Mouse (Mus musculus) hindbrain, embryonic 11.5 days (tissue): Measurements from ENCODE around the gene Ubqln1. TPM values are rescaled to one million over a fixed set of nuclear protein-coding genes. Genes with fewer than 3 reads are reported as not detected.
"Not testable (repeated sequence)": the region's sequence is repeated elsewhere in the genome, so short reads cannot be mapped to it uniquely, and the experiment has no call there.

ENCODE experiments used
- ATAC-seq: fragments of 200-750 bp; cut with Nextera tagmentation; 2 replicates; pipeline ENCODE4 v1.8.0; 2017; ENCODE audit warnings: mild to moderate bottlenecking, moderate TSS enrichment, moderate library complexity; ENCODE audit not compliant: low FRiP score
- DNase-seq: peaks from one replicate; pipeline ENCODE4 v3.0.0-alpha.2; 2015; ENCODE audit warnings: low spot score
- H3K27ac ChIP-seq: fragments of 300-500 bp; sonication (generic); 2 replicates; pipeline ENCODE4 v1.5.1; 2014; ENCODE audit warnings: mild to moderate bottlenecking, low read depth, low read length
- H3K27me3 ChIP-seq: fragments of 300-500 bp; sonication (generic); 2 replicates; pipeline ENCODE4 v1.6.1; 2014; ENCODE audit warnings: mild to moderate bottlenecking, low read length, moderate library complexity, mixed read lengths; ENCODE audit not compliant: control insufficient read depth, insufficient read depth
- H3K36me3 ChIP-seq: fragments of 300-500 bp; sonication (generic); 2 replicates; pipeline ENCODE4 v1.6.1; 2014; ENCODE audit warnings: mild to moderate bottlenecking, low read length, moderate library complexity, mixed read lengths; ENCODE audit not compliant: control insufficient read depth, insufficient read depth
- H3K4me1 ChIP-seq: fragments of 300-500 bp; sonication (generic); replicated peaks from 2 replicates; pipeline ENCODE4 v1.6.1; 2014; ENCODE audit warnings: low read length, mixed read lengths; ENCODE audit not compliant: control insufficient read depth, insufficient read depth
- H3K4me2 ChIP-seq: fragments of 300-500 bp; sonication (generic); replicated peaks from 2 replicates; pipeline ENCODE4 v1.6.1; 2014; ENCODE audit warnings: mild to moderate bottlenecking, low read depth, low read length
- H3K4me3 ChIP-seq: fragments of 300-500 bp; sonication (generic); 2 replicates; pipeline ENCODE4 v1.5.1; 2014; ENCODE audit warnings: low read depth, low read length
- H3K9ac ChIP-seq: fragments of 300-500 bp; sonication (generic); 2 replicates; pipeline ENCODE4 v1.6.1; 2014; ENCODE audit warnings: low read depth, low read length
- H3K9me3 ChIP-seq: fragments of 300-500 bp; sonication (generic); 2 replicates; pipeline ENCODE4 v1.6.1; 2016; ENCODE audit warnings: low read length; ENCODE audit not compliant: control insufficient read depth
- WGBS: fragments of 180-500 bp; shearing (Covaris S2); extraction: QIAGEN DNeasy Blood & Tissue Kit; methylation state at CpG from one replicate; pipeline ENCODE4 v1.1.7; 2014; 5-methylcytosine and 5-hydroxymethylcytosine counted together
- polyA plus RNA-seq: library from polyadenylated mRNA; unstranded; fragments of >200 nt; fragmentation: Nextera tagmentation; extraction: Ambion mirVana; gene quantifications from 2 replicates; pipeline ENCODE4 v1.2.1, GENCODE M21; 2014

Gene Ubqln1
- polyA plus RNA-seq, 1 experiment from 2014 or later = 124 TPM

- DNase-seq (no peak), ATAC-seq (no peak)
- H3K27me3 ChIP-seq = no peaks in the 10 kb centered on the region
- no peak overlapping the region for H3K4me2 ChIP-seq
- WGBS = 87% methylated on average over 2 of the region's 2 CpGs
- H3K4me1 ChIP-seq = no peaks in the 10 kb centered on the region; the same call in none of the 2 replicates
- no peak overlapping the region for H3K4me3 ChIP-seq
- H3K9me3 ChIP-seq = no peaks in the 10 kb centered on the region
- no peak overlapping the region for H3K9ac ChIP-seq
- no peak overlapping the region for H3K27ac ChIP-seq
- H3K36me3 ChIP-seq = peaks cover 8% of the 10 kb centered on the region
Observed at GRCm38 (mm10) chr13:58156031-58156430, 59.4 kb downstream of the Ubqln1 start.

- no peak for DNase-seq
Observed at GRCm38 (mm10) chr13:58150442-58150841, 65.0 kb downstream of the Ubqln1 start.

GRCm38 (mm10) chr13:58149629-58150028 lies 65.8 kb downstream of the Ubqln1 start:
- no peaks in the 10 kb centered on the region for H3K4me1 ChIP-seq
- no peak overlapping the region for H3K4me2 ChIP-seq
- H3K9ac ChIP-seq = no peak overlapping the region
- H3K27ac ChIP-seq = no peak overlapping the region
- no peaks in the 10 kb centered on the region for H3K36me3 ChIP-seq
- DNase-seq (no peak), ATAC-seq (no peak)
- no peak overlapping the region for H3K4me3 ChIP-seq
- no peaks in the 10 kb centered on the region for H3K27me3 ChIP-seq
- H3K9me3 ChIP-seq = no peaks in the 10 kb centered on the region
- WGBS = 90% methylated on average over 3 of the region's 3 CpGs

More at GRCm38 (mm10) chr13:58150442-58150841, 65.0 kb downstream of the Ubqln1 start:
- H3K4me1 ChIP-seq = no peaks in the 10 kb centered on the region
- WGBS = 82% methylated on average over 11 of the region's 11 CpGs
- no peak overlapping the region for H3K9ac ChIP-seq
- H3K27me3 ChIP-seq = no peaks in the 10 kb centered on the region
- no peak overlapping the region for H3K4me3 ChIP-seq
- H3K36me3 ChIP-seq = no peaks in the 10 kb centered on the region
- no peak for ATAC-seq
- no peaks in the 10 kb centered on the region for H3K9me3 ChIP-seq
- no peak overlapping the region for H3K27ac ChIP-seq
- H3K4me2 ChIP-seq = no peak overlapping the region

- peak; percentile 31 for DNase-seq
- WGBS = 54% methylated on average over 5 of the region's 5 CpGs
Observed at GRCm38 (mm10) chr13:58149033-58149558, 66.4 kb downstream of the Ubqln1 start.

GRCm38 (mm10) chr13:58148256-58148831 lies 67.1 kb downstream of the Ubqln1 start:
- WGBS = 1% methylated on average over 17 of the region's 17 CpGs
- peak; percentile 88 for ATAC-seq
- Histone ChIP-seq H3K4me3 (peak overlapping the region; percentile 29), H3K4me1 (no peaks in the 10 kb centered on the region), H3K27me3 (no peaks in the 10 kb centered on the region), H3K9me3 (no peaks in the 10 kb centered on the region), H3K36me3 (no peaks in the 10 kb centered on the region), H3K9ac (no peak overlapping the region), H3K4me2 (peak overlapping the region; percentile 74), H3K27ac (peak overlapping the region; percentile 30; the same call in 1 of the 2 replicates)
- DNase-seq = peak; percentile 85

More at GRCm38 (mm10) chr13:58149033-58149558, 66.4 kb downstream of the Ubqln1 start:
- no peaks in the 10 kb centered on the region for H3K4me1 ChIP-seq
- peak; percentile 56 for ATAC-seq
- peak overlapping the region; percentile 74 for H3K4me2 ChIP-seq
- no peaks in the 10 kb centered on the region for H3K9me3 ChIP-seq
- no peaks in the 10 kb centered on the region for H3K36me3 ChIP-seq
- no peak overlapping the region for H3K9ac ChIP-seq
- no peak overlapping the region for H3K27ac ChIP-seq
- no peaks in the 10 kb centered on the region for H3K27me3 ChIP-seq
- peak overlapping the region; percentile 29; the same call in 1 of the 2 replicates for H3K4me3 ChIP-seq

GRCm38 (mm10) chr13:58147760-58148159 lies 67.7 kb downstream of the Ubqln1 start:
- no peak overlapping the region for H3K27ac ChIP-seq
- H3K4me1 ChIP-seq = no peaks in the 10 kb centered on the region
- ATAC-seq (no peak), DNase-seq (no peak)
- H3K9ac ChIP-seq = no peak overlapping the region
- no peaks in the 10 kb centered on the region for H3K36me3 ChIP-seq
- H3K27me3 ChIP-seq = no peaks in the 10 kb centered on the region
- no peak overlapping the region for H3K4me3 ChIP-seq
- 83% methylated on average over 1 of the region's 1 CpGs for whole genome bisulfite sequencing
- H3K9me3 ChIP-seq = no peaks in the 10 kb centered on the region
- no peak overlapping the region for H3K4me2 ChIP-seq

- H3K4me3 ChIP-seq, H3K9ac ChIP-seq, H3K27ac ChIP-seq, DNase-seq, ATAC-seq, H3K36me3 ChIP-seq, H3K4me2 ChIP-seq, H3K27me3 ChIP-seq, H3K4me1 ChIP-seq, H3K9me3 ChIP-seq: not testable (repeated sequence)
- WGBS = 96% methylated on average over 8 of the region's 8 CpGs
Observed at GRCm38 (mm10) chr13:58146603-58147002, 68.8 kb downstream of the Ubqln1 start.

GRCm38 (mm10) chr13:58131692-58132091 lies 83.8 kb downstream of the Ubqln1 start:
- H3K36me3 ChIP-seq = no peaks in the 10 kb centered on the region
- ATAC-seq (no peak), DNase-seq (no peak)
- H3K4me1 ChIP-seq = no peaks in the 10 kb centered on the region; the same call in 1 of the 2 replicates
- H3K27ac ChIP-seq = no peak overlapping the region
- H3K9me3 ChIP-seq = no peaks in the 10 kb centered on the region
- 54% methylated on average over 3 of the region's 3 CpGs for WGBS
- H3K9ac ChIP-seq = no peak overlapping the region
- H3K4me2 ChIP-seq = no peak overlapping the region
- no peak overlapping the region for H3K4me3 ChIP-seq
- H3K27me3 ChIP-seq = no peaks in the 10 kb centered on the region

- ATAC-seq = no peak
- Histone ChIP-seq H3K36me3 (no peaks in the 10 kb centered on the region), H3K27ac (peak overlapping the region; percentile 97), H3K4me3 (peak overlapping the region; percentile 98), H3K27me3 (no peaks in the 10 kb centered on the region), H3K9me3 (no peaks in the 10 kb centered on the region), H3K9ac (peak overlapping the region; percentile 99), H3K4me1 (peaks cover 3% of the 10 kb centered on the region; the same call in 1 of the 2 replicates), H3K4me2 (peak overlapping the region; percentile 61)
- WGBS = 34% methylated on average over 4 of the region's 4 CpGs
- no peak for DNase-seq
Observed at GRCm38 (mm10) chr13:58129687-58130246, 85.7 kb downstream of the Ubqln1 start.
